Mouse (Mus musculus) C2C12 (cell line): Measurements from ENCODE around the gene Tradd. TPM values are rescaled to one million over a fixed set of nuclear protein-coding genes. Genes with fewer than 3 reads are reported as not detected.

ENCODE experiments used
- H3K27me3 ChIP-seq: one replicate; pipeline ENCODE4 v1.6.1; 2011; ENCODE audit not compliant: control insufficient read depth, insufficient read depth, insufficient read length
- H3K36me3 ChIP-seq: one replicate; pipeline ENCODE4 v1.6.1; 2011; ENCODE audit not compliant: control insufficient read depth, insufficient read depth
- H3K4me3 ChIP-seq: one replicate; pipeline ENCODE4 v1.5.1; 2011; ENCODE audit warnings: mild to moderate bottlenecking, control low read depth; ENCODE audit not compliant: poor library complexity, insufficient read depth, severe bottlenecking
- H3K79me2 ChIP-seq: one replicate; pipeline ENCODE4 v1.6.1; 2011; ENCODE audit not compliant: control insufficient read depth, insufficient read depth
- H3K79me3 ChIP-seq: one replicate; pipeline ENCODE4 v1.6.1; 2011; ENCODE audit warnings: low read depth, control low read depth
- H3ac ChIP-seq: one replicate; pipeline ENCODE3; 2011; ENCODE audit warnings: low read depth; ENCODE audit not compliant: control insufficient read depth, insufficient read length
- CEBPB ChIP-seq: IDR thresholded peaks from one replicate; pipeline ENCODE4 v1.6.1; 2011; ENCODE audit warnings: low read depth, mild to moderate bottlenecking, control low read depth, moderate library complexity
- CTCF ChIP-seq: IDR thresholded peaks from one replicate; pipeline ENCODE4 v1.5.1; 2011; ENCODE audit not compliant: control insufficient read depth, insufficient read depth, insufficient read length
- FOSL1 ChIP-seq: IDR thresholded peaks from one replicate; pipeline ENCODE4 v1.8.0; 2011; ENCODE audit warnings: mild to moderate bottlenecking, low read length; ENCODE audit not compliant: poor library complexity, insufficient read depth, severe bottlenecking
- MAX ChIP-seq: IDR thresholded peaks from one replicate; pipeline ENCODE4 v1.6.1; 2011; ENCODE audit warnings: mild to moderate bottlenecking, control low read depth
- MYOD1 ChIP-seq: IDR thresholded peaks from one replicate; pipeline ENCODE4 v1.6.1; 2011; ENCODE audit warnings: low read depth; ENCODE audit not compliant: control insufficient read depth, insufficient read length
- MYOG ChIP-seq: IDR thresholded peaks from one replicate; pipeline ENCODE4 v1.6.1; 2011; ENCODE audit not compliant: control insufficient read depth, insufficient read length; ENCODE audit errors: extremely low read depth
- USF1 ChIP-seq: IDR thresholded peaks from one replicate; pipeline ENCODE4 v1.6.1; 2011; ENCODE audit warnings: low read depth, mild to moderate bottlenecking, control low read depth, moderate library complexity
- polyA plus RNA-seq: library from polyadenylated mRNA; unstranded; fragments of >200 nt; fragmentation: generic; extraction: Trizol; gene quantifications from one replicate; pipeline ENCODE4 v1.2.1, GENCODE M21; 2012; ENCODE audit warnings: missing spikeins

Tradd gene
- polyA plus RNA-seq, 1 experiment, result 27.3 TPM

DNA sequence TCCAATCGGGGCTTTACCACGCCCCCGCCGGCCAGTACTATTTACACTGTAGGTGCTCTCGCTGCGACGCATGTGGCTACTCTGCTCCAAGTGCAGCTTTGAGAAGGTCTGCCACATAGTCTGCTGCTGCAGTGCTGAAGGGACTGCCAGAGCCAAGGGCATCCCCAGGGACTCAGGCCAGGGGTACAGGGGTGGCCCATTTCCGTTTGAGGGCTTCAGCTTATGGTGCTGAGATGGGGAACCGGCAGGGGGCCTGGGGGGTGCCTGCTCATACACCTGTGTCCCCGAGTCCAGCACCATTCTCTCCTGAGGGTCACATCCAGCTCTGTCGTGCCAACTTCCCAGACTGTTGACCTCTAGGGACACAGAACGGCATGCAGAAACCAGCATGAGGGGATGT is 21.1 kb upstream of the Tradd start:
- peaks cover 14% of the 10 kb centered on the region for H3K79me3 ChIP-seq
- no peak overlapping the region for H3K4me3 ChIP-seq
- peaks cover 30% of the 10 kb centered on the region for H3K79me2 ChIP-seq
- no peaks in the 10 kb centered on the region for H3K27me3 ChIP-seq
- no peak overlapping the region for H3ac ChIP-seq
- TF ChIP-seq MYOD1 (no peak), FOSL1 (no peak), USF1 (no peak), MYOG (no peak), MAX (no peak), CEBPB (no peak), CTCF (no peak)
- H3K36me3 ChIP-seq, result peaks cover 21% of the 10 kb centered on the region

DNA sequence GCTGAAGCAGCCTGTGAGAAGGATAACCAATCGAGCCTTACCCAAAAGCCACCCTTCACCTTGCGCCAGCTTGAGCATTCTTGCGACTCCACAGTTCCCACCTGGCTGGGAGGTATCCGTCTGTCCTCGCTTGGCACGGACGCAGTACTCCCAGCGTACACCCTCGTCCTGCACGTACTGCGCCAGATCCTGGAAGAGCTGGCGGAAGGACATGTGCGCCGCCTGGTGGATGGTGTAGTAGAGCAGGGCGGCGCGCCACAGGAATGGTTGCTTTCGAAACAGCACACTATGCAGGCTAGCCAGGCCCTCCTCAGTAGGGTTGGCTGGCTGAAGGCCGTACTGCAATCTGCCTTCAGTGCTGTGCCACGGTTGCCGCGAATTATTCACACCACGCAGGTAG is 18.7 kb upstream of the Tradd start:
- H3K79me2 ChIP-seq, result peaks cover 22% of the 10 kb centered on the region
- peaks cover 34% of the 10 kb centered on the region for H3K36me3 ChIP-seq
- H3K4me3 ChIP-seq, result no peak overlapping the region
- peaks cover 12% of the 10 kb centered on the region for H3K79me3 ChIP-seq
- H3K27me3 ChIP-seq, result no peaks in the 10 kb centered on the region
- H3ac ChIP-seq, result no peak overlapping the region
- TF ChIP-seq MAX, result no peak
- peak; percentile 95 for TF ChIP-seq CTCF

DNA sequence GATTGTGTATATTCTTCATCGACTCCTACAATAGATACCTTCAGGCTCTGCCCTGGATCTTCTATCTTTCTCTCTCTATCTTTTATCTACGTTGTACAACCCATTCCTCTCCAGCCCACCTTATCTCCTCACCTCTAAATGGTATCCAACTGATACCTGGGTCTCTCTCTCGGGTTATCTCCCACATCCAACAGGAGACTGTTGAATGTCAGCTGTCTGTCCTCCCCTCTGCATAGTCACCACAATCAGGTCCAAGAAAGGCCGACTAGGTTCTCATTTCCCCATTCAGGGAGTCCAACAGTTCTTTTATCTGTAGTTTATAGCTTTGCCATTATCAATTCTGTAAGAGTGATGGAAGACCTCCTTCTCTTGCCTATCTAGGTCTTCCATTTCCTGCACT is 17.8 kb upstream of the Tradd start:
- Histone ChIP-seq H3K27me3 (no peaks in the 10 kb centered on the region), H3K36me3 (peaks cover 34% of the 10 kb centered on the region), H3K79me3 (peaks cover 5% of the 10 kb centered on the region), H3ac (no peak overlapping the region), H3K79me2 (peaks cover 14% of the 10 kb centered on the region), H3K4me3 (no peak overlapping the region)
- TF ChIP-seq CEBPB, result no peak
- TF ChIP-seq MYOG, result no peak
- no peak for TF ChIP-seq CTCF
- TF ChIP-seq MYOD1, result no peak
- no peak for TF ChIP-seq FOSL1
- no peak for TF ChIP-seq MAX
- TF ChIP-seq USF1, result no peak

DNA sequence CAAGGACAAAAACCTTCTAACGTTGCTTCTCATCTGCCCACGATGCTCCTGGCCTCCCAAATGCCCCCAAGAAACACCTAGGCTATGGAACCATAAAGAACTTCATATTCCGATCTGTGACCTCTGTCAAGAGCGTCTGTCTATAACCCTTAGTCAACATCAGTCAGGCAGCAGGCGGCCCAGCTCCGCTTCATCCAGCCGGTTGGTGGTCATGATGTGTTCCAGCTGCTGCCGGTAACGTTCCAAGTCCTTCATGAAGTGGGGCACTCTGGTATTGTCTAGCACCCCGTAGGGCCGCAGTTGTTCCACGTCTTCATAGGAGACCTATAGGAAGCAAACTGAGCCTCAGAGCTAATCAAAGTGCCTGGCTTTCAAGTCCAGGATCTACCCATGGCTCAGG is 17.4 kb upstream of the Tradd start:
- Histone ChIP-seq H3ac (no peak overlapping the region), H3K79me3 (peaks cover 5% of the 10 kb centered on the region), H3K79me2 (peaks cover 10% of the 10 kb centered on the region), H3K36me3 (peaks cover 34% of the 10 kb centered on the region), H3K4me3 (no peak overlapping the region), H3K27me3 (no peaks in the 10 kb centered on the region)
- no peak for TF ChIP-seq MYOG
- no peak for TF ChIP-seq CEBPB
- TF ChIP-seq MYOD1, result no peak
- no peak for TF ChIP-seq CTCF
- TF ChIP-seq USF1, result no peak
- no peak for TF ChIP-seq MAX
- TF ChIP-seq FOSL1, result no peak

DNA sequence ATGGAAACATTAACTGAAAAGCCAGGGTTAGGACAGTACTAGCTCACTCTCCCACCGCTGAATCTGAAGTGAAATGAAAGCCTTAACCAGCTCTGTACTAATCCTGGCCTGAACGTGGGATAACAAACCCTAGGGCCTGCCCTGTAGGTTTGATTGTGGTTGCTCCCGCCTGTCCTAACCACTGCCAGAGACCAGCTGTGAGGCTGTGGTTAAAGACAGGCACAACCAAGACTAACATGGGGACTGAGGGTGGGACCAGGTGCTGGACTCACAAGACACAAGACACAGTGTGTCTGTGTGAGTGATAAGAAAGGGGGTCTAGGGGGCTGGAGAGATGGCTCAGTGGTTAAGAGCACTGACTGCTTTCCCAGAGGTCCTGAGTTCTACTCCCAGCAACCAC is 16.2 kb upstream of the Tradd start:
- H3K27me3 ChIP-seq, result no peaks in the 10 kb centered on the region

DNA sequence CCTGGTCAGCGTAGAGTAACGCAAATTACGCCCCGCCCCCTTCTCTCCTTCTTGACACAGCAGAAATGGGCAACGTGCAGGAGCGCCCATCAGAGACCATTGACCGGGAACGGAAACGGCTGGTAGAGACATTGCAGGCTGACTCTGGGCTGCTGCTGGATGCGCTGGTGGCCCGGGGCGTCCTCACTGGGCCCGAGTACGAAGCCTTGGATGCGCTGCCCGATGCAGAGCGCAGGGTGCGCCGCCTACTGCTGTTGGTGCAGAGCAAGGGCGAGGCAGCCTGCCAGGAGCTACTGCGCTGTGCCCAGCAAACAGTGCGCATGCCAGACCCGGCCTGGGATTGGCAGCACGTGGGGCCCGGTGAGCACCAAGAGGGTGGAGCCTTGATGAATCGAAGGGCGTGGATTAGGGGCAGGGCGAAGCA is 14.5 kb upstream of the Tradd start:
- no peak overlapping the region for H3K4me3 ChIP-seq
- no peaks in the 10 kb centered on the region for H3K79me3 ChIP-seq
- peaks cover 28% of the 10 kb centered on the region for H3K36me3 ChIP-seq
- TF ChIP-seq MYOD1 (no peak), USF1 (no peak), CEBPB (no peak), MAX (no peak), MYOG (no peak), CTCF (no peak), FOSL1 (no peak)
- H3K27me3 ChIP-seq, result no peaks in the 10 kb centered on the region
- no peaks in the 10 kb centered on the region for H3K79me2 ChIP-seq
- no peak overlapping the region for H3ac ChIP-seq

More for the DNA sequence above, 16.2 kb upstream of the Tradd start:
- Histone ChIP-seq H3K4me3 (no peak overlapping the region), H3ac (no peak overlapping the region), H3K36me3 (peaks cover 34% of the 10 kb centered on the region), H3K79me2 (no peaks in the 10 kb centered on the region), H3K79me3 (no peaks in the 10 kb centered on the region)
- TF ChIP-seq MYOG, result no peak
- TF ChIP-seq FOSL1, result no peak
- no peak for TF ChIP-seq CEBPB
- TF ChIP-seq MAX, result no peak
- TF ChIP-seq MYOD1, result no peak
- TF ChIP-seq CTCF, result no peak
- no peak for TF ChIP-seq USF1
